Mouse (Mus musculus): ENCODE data around the gene Plin5.

DNA sequence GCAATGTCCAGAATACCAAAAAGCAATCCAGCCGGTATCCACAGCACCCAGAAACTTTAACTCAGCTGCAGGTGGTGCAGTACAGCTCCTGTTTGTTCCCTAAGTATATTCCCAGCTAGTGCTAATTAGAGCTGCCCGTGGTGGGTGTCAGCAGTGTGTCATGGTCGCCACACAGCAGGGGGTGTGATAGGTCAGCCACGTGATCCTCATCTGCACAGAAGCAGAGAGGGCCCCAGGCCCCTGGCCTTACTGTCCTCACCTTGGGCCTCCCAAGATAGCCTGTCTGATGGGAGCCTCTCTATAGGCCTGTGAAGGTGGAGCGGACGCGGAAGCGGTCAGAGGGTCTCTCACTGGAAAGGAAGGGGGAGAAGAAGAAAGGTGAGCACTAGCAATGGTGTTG, 19.2 kb downstream of the Plin5 start:
- TF ChIP-seq POLR2A (IDR thresholded peaks at IDR 0.05; ENCODE audit: insufficient read length, low read depth) = no peak
- TF ChIP-seq MAX (IDR thresholded peaks at IDR 0.05; ENCODE audit: low read depth) = no peak
- TF ChIP-seq MYOD1 (IDR thresholded peaks at IDR 0.05; ENCODE audit: control insufficient read depth in 1 of 3, insufficient read length in 2 of 3, low read depth in 2 of 3) = no peak
- no peak for TF ChIP-seq USF1 (IDR thresholded peaks at IDR 0.05; ENCODE audit: low read depth)
- TF ChIP-seq SRF (IDR thresholded peaks at IDR 0.05; ENCODE audit: control insufficient read depth, insufficient read length, low read depth) = no peak
- TF ChIP-seq TCF12 (IDR thresholded peaks at IDR 0.05; ENCODE audit: insufficient read depth, poor library complexity, severe bottlenecking) = no peak
- no peak for TF ChIP-seq E2F4 (IDR thresholded peaks at IDR 0.05; ENCODE audit: insufficient read depth)
